Mouse (Mus musculus) embryonic stem cell, embryonic (primary cell): ENCODE measurements around the gene Figla.
"Not testable (repeated sequence)": the region's sequence is repeated elsewhere in the genome, so short reads cannot be mapped to it uniquely, and the experiment has no call there.

ENCODE experiments used
- CTCF ChIA-PET, 4 experiments: fragments of 300-600 bp in 2 of 4; fragments of 350-600 bp in 2 of 4; sonication (Branson Sonifier 250); formaldehyde crosslinking; loops; one replicate each; lab custom pipeline; 2022; ENCODE audit warnings: inconsistent platforms in 2 of 4; lab: Charles Lee
- POLR2A ChIA-PET, 4 experiments: fragments of 300-600 bp in 2 of 4; fragments of 350-600 bp in 2 of 4; sonication (Branson Sonifier 250); formaldehyde crosslinking; loops; one replicate each; lab custom pipeline; 2022; ENCODE audit warnings: antibody characterized with exemption in 4 of 4, inconsistent platforms in 1 of 4; lab: Charles Lee

Gene Figla

GRCm38 (mm10) chr6:86015871-86016270 is at the start of gene Figla:
Gene Figla (plus strand): TSS chr6:86016171.
- CTCF ChIA-PET = interaction anchor here in 2 of 4 experiments (0.6 to 1.3 kb wide), 3 partner anchors 11 to 307 kb away, joined by 3 to 6 read pairs (median 3); no protein-coding TSS in a partner anchor
- POLR2A ChIA-PET = interaction anchor here in 3 of 4 experiments (0.6 to 1.2 kb wide), 3 partner anchors 134 to 428 kb away, joined by 3 read pairs; no protein-coding TSS in a partner anchor

- CTCF ChIA-PET = interaction anchor here in 3 of 4 experiments (0.5 to 1.0 kb wide), 5 partner anchors 44 to 227 kb away, joined by 3 read pairs; partner anchors contain the start of genes Nat8 (in 1 of the 3) and Nat8f1 (in 1 of the 3)
- POLR2A ChIA-PET = interaction anchor here in 3 of 4 experiments (0.6 to 3.0 kb wide), 15 partner anchors 9 to 379 kb away, joined by 3 to 11 read pairs (median 3); partner anchors contain the start of gene Alms1 (in 2 of the 3)
Measured at GRCm38 (mm10) chr6:85966686-85967085, 49.3 kb upstream of the Figla start.

GRCm38 (mm10) chr6:85969889-85970288 is 46.1 kb upstream of the Figla start:
- POLR2A ChIA-PET = interaction anchor here in 3 of 4 experiments (1.2 to 2.8 kb wide), 5 partner anchors 8 to 16 kb away, joined by 3 to 10 read pairs (median 5); partner anchors contain the start of gene Dusp11 (in 2 of the 3)
- CTCF ChIA-PET = interaction anchor here in 1 of 4 experiments (0.5 kb wide), 1 partner anchor 477 kb away, joined by 3 read pairs; no protein-coding TSS in a partner anchor

- ChIA-PET POLR2A (interaction anchor here in 2 of 4 experiments (0.7 to 2.0 kb wide), 6 partner anchors 8 to 48 kb away, joined by 3 to 10 read pairs (median 4); partner anchors contain the start of gene Dusp11 (in 1 of the 2)), CTCF (no interaction called here)
Measured at GRCm38 (mm10) chr6:85972699-85973098, 43.3 kb upstream of the Figla start.

- CTCF ChIA-PET = no interaction called here
- POLR2A ChIA-PET = interaction anchor here in 2 of 4 experiments (0.7 to 2.0 kb wide), 5 partner anchors 9 to 49 kb away, joined by 3 to 10 read pairs (median 3); no protein-coding TSS in a partner anchor
Measured at GRCm38 (mm10) chr6:85973336-85973735, 42.6 kb upstream of the Figla start.

- ChIA-PET POLR2A (interaction anchor here in 1 of 4 experiments (2.0 kb wide), 1 partner anchor 11 kb away, joined by 10 read pairs; no protein-coding TSS in a partner anchor), CTCF (interaction anchor here in 1 of 4 experiments (0.7 kb wide), 1 partner anchor 241 kb away, joined by 3 read pairs; no protein-coding TSS in a partner anchor)
Measured at GRCm38 (mm10) chr6:85974941-85975617, 40.9 kb upstream of the Figla start.

GRCm38 (mm10) chr6:85975761-85976160 is 40.2 kb upstream of the Figla start:
- ChIA-PET CTCF (no interaction called here), POLR2A (interaction anchor here in 1 of 4 experiments (0.9 kb wide), 1 partner anchor 14 kb away, joined by 3 read pairs; the partner anchor contains the start of gene Dusp11)

- ChIA-PET POLR2A (interaction anchor here in 2 of 4 experiments (0.5 to 0.9 kb wide), 2 partner anchors 14 to 343 kb away, joined by 3 read pairs; partner anchors contain the start of gene Dusp11 (in 1 of the 2)), CTCF (no interaction called here)
Measured at GRCm38 (mm10) chr6:85976242-85976641, 39.7 kb upstream of the Figla start.

- POLR2A ChIA-PET = interaction anchor here in 1 of 4 experiments (1.0 kb wide), 1 partner anchor 12 kb away, joined by 4 read pairs; no protein-coding TSS in a partner anchor
- CTCF ChIA-PET = not testable (repeated sequence)
Measured at GRCm38 (mm10) chr6:85978736-85979135, 37.2 kb upstream of the Figla start.

GRCm38 (mm10) chr6:85984351-85984750 is 31.6 kb upstream of the Figla start:
- POLR2A ChIA-PET = interaction anchor here in 1 of 4 experiments (1.4 kb wide), 1 partner anchor 12 kb away, joined by 3 read pairs; no protein-coding TSS in a partner anchor

GRCm38 (mm10) chr6:85989570-85989969 is 26.4 kb upstream of the Figla start:
- ChIA-PET CTCF (interaction anchor here in 1 of 4 experiments (1.4 kb wide), 1 partner anchor 20 kb away, joined by 6 read pairs; no protein-coding TSS in a partner anchor), POLR2A (interaction anchor here in 1 of 4 experiments (1.1 kb wide), 1 partner anchor 23 kb away, joined by 4 read pairs; no protein-coding TSS in a partner anchor)

More at GRCm38 (mm10) chr6:85984351-85984750, 31.6 kb upstream of the Figla start:
- CTCF ChIA-PET = no interaction called here

GRCm38 (mm10) chr6:85990774-85991173 is 25.2 kb upstream of the Figla start:
- CTCF ChIA-PET, POLR2A ChIA-PET: not testable (repeated sequence)

GRCm38 (mm10) chr6:86003405-86003925 is 12.5 kb upstream of the Figla start:
- ChIA-PET POLR2A (interaction anchor here in 2 of 4 experiments (0.7 to 1.3 kb wide), 6 partner anchors 38 to 417 kb away, joined by 3 to 5 read pairs (median 4); no protein-coding TSS in a partner anchor), CTCF (interaction anchor here (0.5 to 1.7 kb wide), 32 partner anchors 8 to 415 kb away, joined by 3 to 10 read pairs (median 4); partner anchors contain the start of genes Nat8f1 (in 2 of the 4), Nat8f4 (in 2 of the 4), Dusp11 (in 1 of the 4) and Snrpg (in 1 of the 4))

GRCm38 (mm10) chr6:86004271-86005148 is 11.5 kb upstream of the Figla start:
- POLR2A ChIA-PET = interaction anchor here (0.6 to 1.3 kb wide), 10 partner anchors 39 to 526 kb away, joined by 3 to 7 read pairs (median 3); partner anchors contain the start of gene Dusp11 (in 2 of the 4)

GRCm38 (mm10) chr6:86009980-86010379 is 6.0 kb upstream of the Figla start:
- CTCF ChIA-PET = interaction anchor here (0.5 to 2.7 kb wide), 28 partner anchors 9 to 428 kb away, joined by 3 to 16 read pairs (median 4); partner anchors contain the start of genes Add2 (in 3 of the 4), Nat8f1 (in 3 of the 4), Alms1 (in 1 of the 4) and C87436 (in 1 of the 4)
- POLR2A ChIA-PET = interaction anchor here in 3 of 4 experiments (0.5 to 1.2 kb wide), 7 partner anchors 17 to 1700 kb away, joined by 3 to 5 read pairs (median 3); partner anchors contain the start of gene Alms1 (in 1 of the 3)

More at GRCm38 (mm10) chr6:86004271-86005148, 11.5 kb upstream of the Figla start:
- CTCF ChIA-PET = interaction anchor here (0.5 to 1.7 kb wide), 46 partner anchors 11 to 734 kb away, joined by 3 to 10 read pairs (median 4); partner anchors contain the start of genes Nat8f1 (in 3 of the 4), Dusp11 (in 2 of the 4), Nat8f4 (in 2 of the 4) and Egr4 (in 1 of the 4)

GRCm38 (mm10) chr6:86014812-86015211 is 1.2 kb upstream of the Figla start:
- POLR2A ChIA-PET, CTCF ChIA-PET: not testable (repeated sequence)
